Mouse (Mus musculus): ENCODE data around the gene Trim3. TPM values are rescaled to one million over a fixed set of nuclear protein-coding genes. Genes with fewer than 3 reads are reported as not detected.

Gene Trim3
- polyA plus RNA-seq (2016; fragmentation: Nextera tagmentation; extraction: Ambion mirVana) = 54.1 and 55.5 TPM in 2 replicates

- under 1% methylated on average over 66 of the region's 71 CpGs for WGBS
- no peaks in the 10 kb centered on the region for H3K9me3 ChIP-seq
- peaks cover 28% of the 10 kb centered on the region for H3K36me3 ChIP-seq
- H3K9ac ChIP-seq (replicated peaks) = peak within 1 kb of the TSS; percentile 85
- H3K27ac ChIP-seq (replicated peaks) = peak within 1 kb of the TSS; percentile 78
- H3K4me3 ChIP-seq = peak within 1 kb of the TSS; percentile 86
- H3K4me1 ChIP-seq = peaks cover 43% of the 10 kb centered on the region
- peak; percentile 89 for ATAC-seq (ENCODE audit: low FRiP score, low read depth)
- H3K4me2 ChIP-seq (replicated peaks) = peak within 1 kb of the TSS; percentile 78
- H3K27me3 ChIP-seq = peaks cover 18% of the 10 kb centered on the region; the same call in 1 of the 2 replicates
Measured at GRCm38 (mm10) chr7:105633127-105633800, at the start of gene Trim3. TSS of gene Trim3 (minus strand) at chr7:105633571.

- Histone ChIP-seq H3K4me2 (replicated peaks) (peak within 1 kb of the TSS; percentile 62), H3K4me1 (peaks cover 8% of the 10 kb centered on the region; the same call in 1 of the 2 replicates), H3K36me3 (0 out of 2 replicates have a peak, but pooled peaks cover 3% of the 10 kb centered on the region), H3K4me3 (peak within 1 kb of the TSS; percentile 37), H3K27ac (replicated peaks) (no peak within 1 kb of the TSS), H3K9ac (replicated peaks) (peak within 1 kb of the TSS; percentile 31; the same call in 1 of the 2 replicates), H3K9me3 (no peaks in the 10 kb centered on the region), H3K27me3 (no peaks in the 10 kb centered on the region)
- WGBS = 2% methylated on average over 17 of the region's 17 CpGs
- peak; percentile 93 for ATAC-seq (ENCODE audit: low FRiP score, low read depth)
Measured at GRCm38 (mm10) chr7:105650639-105651435, 17.5 kb upstream of the Trim3 start, which contains the start of gene Dnhd1. TSS of gene Dnhd1 (plus strand) at chr7:105650827.

- H3K4me3 ChIP-seq = no peak overlapping the region
Measured at GRCm38 (mm10) chr7:105641936-105642335, 8.6 kb upstream of the Trim3 start.

GRCm38 (mm10) chr7:105640894-105641255, 7.5 kb upstream of the Trim3 start:
- Histone ChIP-seq H3K4me1 (peaks cover 25% of the 10 kb centered on the region), H3K36me3 (peaks cover 36% of the 10 kb centered on the region), H3K27me3 (peaks cover 4% of the 10 kb centered on the region; the same call in 1 of the 2 replicates), H3K4me2 (replicated peaks) (peak overlapping the region; percentile 89), H3K27ac (replicated peaks) (peak overlapping the region; percentile 58), H3K4me3 (peak overlapping the region; percentile 64), H3K9me3 (no peaks in the 10 kb centered on the region), H3K9ac (replicated peaks) (peak overlapping the region; percentile 80)
- no peak; the same call in 1 of the 2 replicates for ATAC-seq (ENCODE audit: low FRiP score, low read depth)
- WGBS = under 1% methylated on average over 18 of the region's 18 CpGs

More at GRCm38 (mm10) chr7:105641936-105642335, 8.6 kb upstream of the Trim3 start:
- WGBS = 88% methylated on average over 3 of the region's 3 CpGs
- Histone ChIP-seq H3K36me3 (peaks cover 26% of the 10 kb centered on the region), H3K27ac (replicated peaks) (no peak overlapping the region), H3K4me1 (peaks cover 25% of the 10 kb centered on the region), H3K9me3 (no peaks in the 10 kb centered on the region), H3K4me2 (replicated peaks) (no peak overlapping the region), H3K9ac (replicated peaks) (0 out of 2 replicates have a peak overlapping the region, but pooled peaks have one; percentile 39), H3K27me3 (no peaks in the 10 kb centered on the region)
- no peak for ATAC-seq (ENCODE audit: low FRiP score, low read depth)

- under 1% methylated on average over 45 of the region's 45 CpGs for WGBS
- Histone ChIP-seq H3K4me1 (peaks cover 25% of the 10 kb centered on the region), H3K27ac (replicated peaks) (peak within 1 kb of the TSS; percentile 58), H3K36me3 (peaks cover 40% of the 10 kb centered on the region), H3K4me3 (peak within 1 kb of the TSS; percentile 64), H3K27me3 (peaks cover 9% of the 10 kb centered on the region; the same call in 1 of the 2 replicates), H3K4me2 (replicated peaks) (peak within 1 kb of the TSS; percentile 89), H3K9me3 (no peaks in the 10 kb centered on the region), H3K9ac (replicated peaks) (peak within 1 kb of the TSS; percentile 80)
- ATAC-seq (ENCODE audit: low FRiP score, low read depth) = peak; percentile 95
Measured at GRCm38 (mm10) chr7:105640233-105640893, 7.0 kb upstream of the Trim3 start, which contains the start of the genes Arfip2 and Gm45799. TSS of gene Arfip2 (minus strand) at chr7:105640416. TSS of gene Gm45799 (plus strand) at chr7:105640552.

GRCm38 (mm10) chr7:105639756-105640155, 6.4 kb upstream of the Trim3 start, which contains the start of gene Timm10b:
TSS of gene Timm10b (plus strand) at chr7:105640056.
- Histone ChIP-seq H3K4me2 (replicated peaks) (peak within 1 kb of the TSS; percentile 89), H3K9ac (replicated peaks) (peak within 1 kb of the TSS; percentile 80), H3K4me3 (peak within 1 kb of the TSS; percentile 64), H3K27ac (replicated peaks) (peak within 1 kb of the TSS; percentile 58), H3K27me3 (peaks cover 14% of the 10 kb centered on the region; the same call in 1 of the 2 replicates), H3K36me3 (peaks cover 40% of the 10 kb centered on the region), H3K4me1 (peaks cover 27% of the 10 kb centered on the region), H3K9me3 (no peaks in the 10 kb centered on the region)
- 0% methylated on average over 2 of the region's 2 CpGs for WGBS
- no peak for ATAC-seq (ENCODE audit: low FRiP score, low read depth)

GRCm38 (mm10) chr7:105639304-105639703, 5.9 kb upstream of the Trim3 start:
- WGBS = 82% methylated on average over 9 of the region's 9 CpGs
- Histone ChIP-seq H3K4me1 (peaks cover 31% of the 10 kb centered on the region), H3K9me3 (no peaks in the 10 kb centered on the region), H3K27ac (replicated peaks) (no peak overlapping the region), H3K9ac (replicated peaks) (peak overlapping the region; percentile 78; the same call in 1 of the 2 replicates), H3K36me3 (peaks cover 40% of the 10 kb centered on the region), H3K4me3 (peak overlapping the region; percentile 64), H3K4me2 (replicated peaks) (peak overlapping the region; percentile 89), H3K27me3 (peaks cover 14% of the 10 kb centered on the region; the same call in 1 of the 2 replicates)
- ATAC-seq (ENCODE audit: low FRiP score, low read depth) = no peak

GRCm38 (mm10) chr7:105638776-105639175, 5.4 kb upstream of the Trim3 start:
- Histone ChIP-seq H3K9ac (replicated peaks) (no peak overlapping the region), H3K4me2 (replicated peaks) (no peak overlapping the region), H3K4me3 (no peak overlapping the region), H3K9me3 (no peaks in the 10 kb centered on the region), H3K27me3 (peaks cover 14% of the 10 kb centered on the region; the same call in 1 of the 2 replicates), H3K27ac (replicated peaks) (no peak overlapping the region), H3K4me1 (peaks cover 36% of the 10 kb centered on the region), H3K36me3 (peaks cover 39% of the 10 kb centered on the region)
- ATAC-seq (ENCODE audit: low FRiP score, low read depth) = no peak
- WGBS = 96% methylated on average over 6 of the region's 6 CpGs

GRCm38 (mm10) chr7:105635726-105636125, 2.4 kb upstream of the Trim3 start:
- Histone ChIP-seq H3K27ac (replicated peaks) (0 out of 2 replicates have a peak overlapping the region, but pooled peaks have one; percentile 30), H3K9ac (replicated peaks) (no peak overlapping the region), H3K36me3 (peaks cover 29% of the 10 kb centered on the region), H3K27me3 (peaks cover 18% of the 10 kb centered on the region; the same call in 1 of the 2 replicates), H3K4me1 (peaks cover 37% of the 10 kb centered on the region), H3K9me3 (no peaks in the 10 kb centered on the region), H3K4me2 (replicated peaks) (no peak overlapping the region), H3K4me3 (no peak overlapping the region)
- WGBS = 83% methylated on average over 2 of the region's 2 CpGs
- ATAC-seq (ENCODE audit: low FRiP score, low read depth) = no peak

GRCm38 (mm10) chr7:105634272-105634920, 1.0 kb upstream of the Trim3 start:
- peaks cover 29% of the 10 kb centered on the region for H3K36me3 ChIP-seq
- peak overlapping the region; percentile 85; the same call in 1 of the 2 replicates for H3K9ac ChIP-seq (replicated peaks)
- H3K4me2 ChIP-seq (replicated peaks) = peak overlapping the region; percentile 78
- H3K4me3 ChIP-seq = peak overlapping the region; percentile 86
- H3K4me1 ChIP-seq = peaks cover 41% of the 10 kb centered on the region
- ATAC-seq (ENCODE audit: low FRiP score, low read depth) = no peak
- H3K27me3 ChIP-seq = peaks cover 18% of the 10 kb centered on the region; the same call in 1 of the 2 replicates
- H3K9me3 ChIP-seq = no peaks in the 10 kb centered on the region
- WGBS = 45% methylated on average over 9 of the region's 9 CpGs
- H3K27ac ChIP-seq (replicated peaks) = peak overlapping the region; percentile 8; the same call in 1 of the 2 replicates

GRCm38 (mm10) chr7:105633801-105634135, 397 bp upstream of the Trim3 start:
- Histone ChIP-seq H3K4me2 (replicated peaks) (peak overlapping the region; percentile 78), H3K9me3 (no peaks in the 10 kb centered on the region), H3K4me1 (peaks cover 41% of the 10 kb centered on the region), H3K4me3 (peak overlapping the region; percentile 86), H3K27ac (replicated peaks) (peak overlapping the region; percentile 78), H3K9ac (replicated peaks) (peak overlapping the region; percentile 85), H3K27me3 (peaks cover 18% of the 10 kb centered on the region; the same call in 1 of the 2 replicates), H3K36me3 (peaks cover 29% of the 10 kb centered on the region)
- ATAC-seq (ENCODE audit: low FRiP score, low read depth) = no peak
- 6% methylated on average over 10 of the region's 10 CpGs for WGBS

Measured in midbrain, embryonic 12.5 days (tissue).